Mouse (Mus musculus) megakaryocyte, embryonic 14.5 days (primary cell): ENCODE measurements around the gene U2af1l4. TPM values are rescaled to one million over a fixed set of nuclear protein-coding genes. Genes with fewer than 3 reads are reported as not detected.
A peak's percentile ranks its signal among the peaks of the same experiment; 100 is the strongest.

Experiments used
- H3K27me3 ChIP-seq: replicated peaks from 2 replicates; pipeline ENCODE3; 2012; ENCODE audit warnings: inconsistent platforms
- H3K36me3 ChIP-seq: replicated peaks from 2 replicates; pipeline ENCODE3; 2012; ENCODE audit warnings: low read length, inconsistent platforms, mixed read lengths
- H3K4me1 ChIP-seq: 2 replicates; pipeline ENCODE4 v1.6.1; 2012; ENCODE audit warnings: inconsistent platforms
- H3K4me3 ChIP-seq: replicated peaks from 2 replicates; pipeline ENCODE3; 2012; ENCODE audit warnings: moderate library complexity, mild to moderate bottlenecking, inconsistent platforms
- H3K9me3 ChIP-seq: 2 replicates; pipeline ENCODE4 v1.6.1; 2012; ENCODE audit warnings: inconsistent platforms
- FLI1 ChIP-seq: IDR thresholded peaks from 2 replicates; pipeline ENCODE4 v1.6.1; 2012; ENCODE audit warnings: low read length, inconsistent platforms, mixed read lengths
- GATA1 ChIP-seq: IDR thresholded peaks from 3 replicates; pipeline ENCODE4 v1.6.1; 2012; ENCODE audit warnings: mixed read lengths, low read length, inconsistent platforms, borderline replicate concordance
- polyA plus RNA-seq: library from polyadenylated mRNA; stranded (reverse); fragments of >175 nt; gene quantifications from 2 replicates; pipeline ENCODE4 v1.2.3, GENCODE M21; 2012; ENCODE audit warnings: low replicate concordance; ENCODE audit not compliant: insufficient read depth

U2af1l4 gene
- polyA plus RNA-seq, 1 experiment = 64.1 TPM

DNA sequence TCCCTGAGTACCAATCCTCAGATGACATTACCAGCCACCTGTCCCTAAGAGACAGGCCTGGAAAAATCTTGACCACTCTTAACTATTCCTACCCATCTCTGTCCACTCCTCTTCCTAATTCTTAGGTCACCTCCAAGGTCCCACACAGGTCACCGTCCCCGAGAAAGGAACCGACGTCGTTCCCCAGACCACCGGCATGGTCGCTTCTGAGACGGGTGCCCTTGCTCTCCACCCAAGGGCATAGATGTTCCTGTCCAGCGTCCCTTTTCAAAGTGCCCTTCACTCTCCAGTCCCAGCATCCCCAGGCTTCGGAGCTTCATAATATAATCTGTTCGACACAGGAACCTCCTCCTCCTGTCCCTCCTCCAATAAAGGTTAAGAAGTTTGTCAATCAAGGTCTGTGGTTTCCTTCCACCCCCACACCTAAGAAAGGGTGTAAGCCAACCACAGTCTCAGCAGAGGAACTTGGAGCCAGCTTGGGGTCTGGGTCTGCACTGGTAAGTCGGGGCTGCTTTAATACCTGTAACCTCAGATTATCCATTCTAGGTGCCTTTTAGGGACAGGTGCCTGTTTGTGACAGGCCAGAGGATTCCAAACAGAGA, 2.0 kb downstream of the U2af1l4 start, which contains the start of gene Igflr1:
TSS of gene Igflr1 (plus strand) at position 458 of the 602 bp plus-strand sequence.
- Histone ChIP-seq H3K4me1 (peaks cover 54% of the 10 kb centered on the region), H3K36me3 (peaks cover 73% of the 10 kb centered on the region), H3K9me3 (no peaks in the 10 kb centered on the region), H3K27me3 (no peaks in the 10 kb centered on the region), H3K4me3 (peak within 1 kb of the TSS; percentile 99)
- TF ChIP-seq FLI1 (no peak), GATA1 (no peak)

GRCm38 (mm10) chr7:30566033-30566432, 2.9 kb downstream of the U2af1l4 start:
- Histone ChIP-seq H3K4me3 (peak overlapping the region; percentile 10), H3K4me1 (peaks cover 45% of the 10 kb centered on the region), H3K9me3 (no peaks in the 10 kb centered on the region), H3K27me3 (no peaks in the 10 kb centered on the region), H3K36me3 (peaks cover 78% of the 10 kb centered on the region)
- no peak for TF ChIP-seq FLI1
- no peak for TF ChIP-seq GATA1

GRCm38 (mm10) chr7:30567555-30567954, 4.5 kb downstream of the U2af1l4 start:
- H3K9me3 ChIP-seq = no peaks in the 10 kb centered on the region
- no peaks in the 10 kb centered on the region for H3K27me3 ChIP-seq
- H3K4me1 ChIP-seq = peaks cover 40% of the 10 kb centered on the region
- TF ChIP-seq GATA1 (no peak), FLI1 (no peak)
- no peak overlapping the region for H3K4me3 ChIP-seq
- H3K36me3 ChIP-seq = peaks cover 87% of the 10 kb centered on the region

- TF ChIP-seq FLI1 (no peak), GATA1 (no peak)
- Histone ChIP-seq H3K36me3 (peaks cover 99% of the 10 kb centered on the region), H3K4me3 (no peak overlapping the region), H3K4me1 (peaks cover 11% of the 10 kb centered on the region; the same call in 1 of the 2 replicates), H3K9me3 (no peaks in the 10 kb centered on the region), H3K27me3 (no peaks in the 10 kb centered on the region)
Measured at GRCm38 (mm10) chr7:30572389-30572788, 9.3 kb downstream of the U2af1l4 start.

DNA sequence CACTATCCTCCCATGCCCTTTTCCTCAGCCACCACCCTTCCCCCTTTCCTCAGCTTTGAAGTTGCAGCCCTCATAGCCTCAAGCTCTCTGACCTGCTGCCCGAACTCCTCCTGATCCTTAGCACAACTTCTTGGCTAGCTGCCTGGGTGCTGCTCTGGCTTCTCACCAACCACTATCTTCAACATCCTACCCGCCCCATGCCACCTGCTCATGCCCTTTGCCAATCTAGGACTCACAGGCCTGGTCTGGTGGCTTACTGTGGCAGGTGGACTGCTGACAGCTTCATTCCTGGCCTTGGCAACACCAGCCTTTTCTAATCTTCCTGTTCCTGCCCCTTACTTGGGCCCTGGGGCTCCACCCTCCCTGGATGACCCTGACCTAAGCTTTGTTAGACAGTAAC, 9.9 kb downstream of the U2af1l4 start:
- Histone ChIP-seq H3K4me1 (peaks cover 11% of the 10 kb centered on the region; the same call in 1 of the 2 replicates), H3K27me3 (no peaks in the 10 kb centered on the region), H3K4me3 (no peak overlapping the region), H3K9me3 (no peaks in the 10 kb centered on the region), H3K36me3 (peaks cover 100% of the 10 kb centered on the region)
- TF ChIP-seq FLI1 (no peak), GATA1 (no peak)

DNA sequence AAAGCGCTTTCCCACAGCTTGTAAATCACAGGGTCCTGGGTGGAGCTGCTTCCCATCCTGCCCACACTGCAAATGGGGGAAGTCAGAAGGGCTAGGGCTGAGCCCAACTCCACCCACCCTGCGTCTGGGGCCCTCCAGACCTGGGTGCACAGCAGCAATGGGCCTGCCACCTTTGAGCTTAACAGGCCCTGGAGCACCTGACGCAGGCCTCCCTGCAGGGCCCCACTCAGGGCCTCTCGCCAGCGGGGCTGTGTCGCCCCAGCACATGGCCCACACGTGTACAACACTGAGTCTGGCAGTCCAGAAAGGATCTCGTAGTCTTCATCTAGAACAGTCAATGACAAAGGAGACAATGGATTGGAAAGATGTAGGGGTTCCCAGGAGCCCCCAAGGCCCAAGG, 16.8 kb downstream of the U2af1l4 start:
- Histone ChIP-seq H3K36me3 (peaks cover 99% of the 10 kb centered on the region), H3K4me3 (no peak overlapping the region), H3K4me1 (peaks cover 15% of the 10 kb centered on the region; the same call in 1 of the 2 replicates), H3K9me3 (no peaks in the 10 kb centered on the region), H3K27me3 (no peaks in the 10 kb centered on the region)
- no peak for TF ChIP-seq FLI1
- TF ChIP-seq GATA1 = no peak

GRCm38 (mm10) chr7:30581547-30581946, 18.4 kb downstream of the U2af1l4 start:
- Histone ChIP-seq H3K4me3 (no peak overlapping the region), H3K36me3 (peaks cover 99% of the 10 kb centered on the region), H3K27me3 (no peaks in the 10 kb centered on the region), H3K9me3 (no peaks in the 10 kb centered on the region), H3K4me1 (peaks cover 31% of the 10 kb centered on the region)
- TF ChIP-seq FLI1 (no peak), GATA1 (no peak)

DNA sequence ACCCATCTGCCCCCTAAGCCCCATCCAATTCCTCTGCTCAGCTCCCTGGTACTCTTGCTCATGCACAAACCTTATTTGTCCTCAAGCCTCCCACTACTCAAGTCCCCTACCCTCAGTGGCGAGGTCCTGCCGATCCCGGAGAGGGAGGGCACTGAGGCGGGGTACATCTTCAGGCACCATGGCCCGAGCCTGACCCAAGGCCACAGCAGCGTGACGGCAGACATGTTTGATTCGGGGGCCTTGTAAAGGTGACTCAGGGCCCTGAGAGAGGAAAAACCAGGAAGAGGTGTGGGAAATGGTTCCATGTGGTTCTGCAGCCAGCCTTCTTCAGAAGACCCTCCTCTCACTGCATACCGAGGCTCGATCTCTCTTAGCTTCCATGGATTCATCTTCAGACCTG, 21.2 kb downstream of the U2af1l4 start:
- peaks cover 41% of the 10 kb centered on the region for H3K4me1 ChIP-seq
- no peak for TF ChIP-seq FLI1
- no peak for TF ChIP-seq GATA1
- no peaks in the 10 kb centered on the region for H3K27me3 ChIP-seq
- peaks cover 78% of the 10 kb centered on the region for H3K36me3 ChIP-seq
- H3K9me3 ChIP-seq = no peaks in the 10 kb centered on the region
- H3K4me3 ChIP-seq = no peak overlapping the region

GRCm38 (mm10) chr7:30585170-30585569, 22.1 kb downstream of the U2af1l4 start:
- peaks cover 69% of the 10 kb centered on the region for H3K36me3 ChIP-seq
- H3K9me3 ChIP-seq = no peaks in the 10 kb centered on the region
- TF ChIP-seq FLI1 (no peak), GATA1 (no peak)
- peaks cover 49% of the 10 kb centered on the region for H3K4me1 ChIP-seq
- no peaks in the 10 kb centered on the region for H3K27me3 ChIP-seq
- no peak overlapping the region for H3K4me3 ChIP-seq

DNA sequence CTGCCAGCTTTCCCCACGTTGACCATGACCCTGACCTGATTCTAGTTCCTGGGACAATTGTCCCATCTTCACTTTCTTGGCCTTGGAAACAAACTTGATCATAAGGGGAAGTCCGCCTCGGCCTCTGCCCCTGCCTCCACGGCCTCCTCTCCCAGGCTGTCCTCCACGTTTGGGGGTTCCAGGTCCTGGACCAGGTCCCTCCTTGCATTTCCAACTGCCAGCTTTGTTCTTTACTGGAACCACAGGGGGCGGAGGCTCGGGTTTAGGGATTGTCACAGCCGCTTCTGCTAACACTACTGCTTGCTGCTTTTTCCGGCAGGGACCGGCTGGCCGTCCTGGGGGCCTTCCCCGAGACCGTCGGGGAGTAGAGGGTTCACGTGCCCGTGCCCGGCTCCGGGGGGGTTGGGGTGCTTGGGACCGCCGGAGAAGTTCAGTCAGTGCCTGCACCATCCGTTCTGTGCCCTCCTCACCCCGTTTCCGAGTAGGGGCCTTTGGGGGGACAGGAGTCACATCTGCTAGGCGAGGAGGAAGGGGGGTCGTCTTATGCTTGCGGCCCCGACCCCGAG, 23.4 kb downstream of the U2af1l4 start:
- no peak for TF ChIP-seq FLI1
- no peak for TF ChIP-seq GATA1
- peaks cover 57% of the 10 kb centered on the region for H3K36me3 ChIP-seq
- H3K27me3 ChIP-seq = no peaks in the 10 kb centered on the region
- peak overlapping the region; percentile 99 for H3K4me3 ChIP-seq
- no peaks in the 10 kb centered on the region for H3K9me3 ChIP-seq
- peaks cover 56% of the 10 kb centered on the region for H3K4me1 ChIP-seq
